Mouse (Mus musculus): ENCODE results near the gene Ager. TPM values are rescaled to one million over a fixed set of nuclear protein-coding genes. Genes with fewer than 3 reads are reported as not detected.

Gene Ager
- polyA plus RNA-seq, 1 experiment from 2014 or later: 0.95 TPM

DNA sequence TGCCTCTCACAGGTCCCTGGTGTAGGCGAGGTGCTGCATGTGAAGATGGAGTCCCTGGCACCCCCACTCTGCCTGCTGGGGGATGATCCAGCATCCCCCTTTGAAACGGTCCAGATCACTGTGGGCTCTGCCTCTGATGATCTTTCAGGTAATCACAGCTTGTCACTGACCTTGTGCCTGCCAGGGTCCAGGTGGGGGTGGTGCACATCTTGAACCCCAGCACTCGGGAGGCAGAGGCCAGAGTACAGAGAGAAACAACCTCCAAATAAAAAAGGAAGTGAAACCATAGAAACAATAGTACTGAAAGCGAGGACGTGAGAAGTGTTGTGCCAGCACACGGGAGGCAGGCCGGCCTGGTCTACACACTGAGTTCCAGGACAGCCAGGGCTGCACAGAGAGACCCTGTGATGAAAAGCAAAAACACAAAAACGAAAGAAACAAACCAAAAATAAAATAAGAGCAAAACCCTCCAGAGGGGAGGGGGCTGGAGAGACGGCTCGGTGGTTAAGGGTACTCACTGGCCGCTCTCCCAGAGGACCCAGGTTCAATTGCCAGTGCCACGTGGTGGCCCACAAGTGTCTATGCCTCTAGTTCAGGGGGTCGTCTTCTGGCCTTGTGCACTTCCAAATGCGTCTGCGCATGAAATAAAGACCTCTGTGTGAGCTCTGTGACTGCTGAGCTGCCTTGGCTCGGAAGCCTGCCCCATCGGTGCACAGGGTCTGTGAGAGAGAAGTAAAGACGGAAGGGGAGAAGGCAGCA, 51.6 kb downstream of the Ager start:
- H3K9ac ChIP-seq (ENCODE audit: low read depth, low read length): no peak overlapping the region
- peaks cover 36% of the 10 kb centered on the region for H3K36me3 ChIP-seq (ENCODE audit: control insufficient read depth, insufficient read depth, low read length)
- H3K27me3 ChIP-seq (ENCODE audit: control insufficient read depth, insufficient read depth, low read depth, low read length): no peaks in the 10 kb centered on the region
- H3K4me3 ChIP-seq (ENCODE audit: low read depth, low read length): no peak overlapping the region
- H3K4me1 ChIP-seq (ENCODE audit: control insufficient read depth, insufficient read depth, low read length): peaks cover 28% of the 10 kb centered on the region
- WGBS: 90% methylated on average over 18 of the region's 18 CpGs
- H3K4me2 ChIP-seq (ENCODE audit: low read length): no peak overlapping the region
- no peak overlapping the region for H3K27ac ChIP-seq (ENCODE audit: low read length)
- no peak for ATAC-seq
- H3K9me3 ChIP-seq (replicated peaks; ENCODE audit: control insufficient read depth, low read length, poor library complexity, severe bottlenecking): no peaks in the 10 kb centered on the region

Other genes with a start within 250 kb of the Ager start
- gene Btnl2, start 243.0 kb upstream of the Ager start, polyA plus RNA-seq (2015; fragmentation: Nextera tagmentation; extraction: Ambion mirVana): 0.06 TPM in 1 of 2 replicates, not detected in the other
- gene Btnl1, start 220.7 kb upstream of the Ager start, polyA plus RNA-seq (2015; fragmentation: Nextera tagmentation; extraction: Ambion mirVana): not detected in 2 replicates
- gene BC051142, start 199.0 kb upstream of the Ager start, polyA plus RNA-seq (2015; fragmentation: Nextera tagmentation; extraction: Ambion mirVana): 6.1 and 6.7 TPM in 2 replicates
- not detected in 2 replicates for gene Btnl4, start 120.5 kb upstream of the Ager start, polyA plus RNA-seq (2015; fragmentation: Nextera tagmentation; extraction: Ambion mirVana)
- gene Btnl6, start 80.5 kb upstream of the Ager start, polyA plus RNA-seq (2015; fragmentation: Nextera tagmentation; extraction: Ambion mirVana): not detected in 2 replicates
- gene Notch4, start 33.6 kb upstream of the Ager start, polyA plus RNA-seq (2015; fragmentation: Nextera tagmentation; extraction: Ambion mirVana): 5.9 and 6.7 TPM in 2 replicates
- 3.9 and 4.3 TPM in 2 replicates for gene Gpsm3, start 8.1 kb upstream of the Ager start, polyA plus RNA-seq (2015; fragmentation: Nextera tagmentation; extraction: Ambion mirVana)
- 9.4 and 9.7 TPM in 2 replicates for gene Pbx2, start 6.6 kb upstream of the Ager start, polyA plus RNA-seq (2015; fragmentation: Nextera tagmentation; extraction: Ambion mirVana)
- 291 and 298 TPM in 2 replicates for gene Rnf5, start 5.8 kb downstream of the Ager start, polyA plus RNA-seq (2015; fragmentation: Nextera tagmentation; extraction: Ambion mirVana)
- 118 TPM in 2 replicates for gene Agpat1, start 6.4 kb downstream of the Ager start, polyA plus RNA-seq (2015; fragmentation: Nextera tagmentation; extraction: Ambion mirVana)
- gene Egfl8, start 18.1 kb downstream of the Ager start, polyA plus RNA-seq (2015; fragmentation: Nextera tagmentation; extraction: Ambion mirVana): 6.1 and 6.3 TPM in 2 replicates
- 19.9 and 21.0 TPM in 2 replicates for gene Ppt2, start 30.6 kb downstream of the Ager start, polyA plus RNA-seq (2015; fragmentation: Nextera tagmentation; extraction: Ambion mirVana)
- gene Prrt1, start 31.7 kb downstream of the Ager start, polyA plus RNA-seq (2015; fragmentation: Nextera tagmentation; extraction: Ambion mirVana): 10.3 and 11.5 TPM in 2 replicates
- gene Fkbpl, start 46.9 kb downstream of the Ager start, polyA plus RNA-seq (2015; fragmentation: Nextera tagmentation; extraction: Ambion mirVana): 15.4 and 17.9 TPM in 2 replicates
- 119 and 123 TPM in 2 replicates for gene Atf6b, start 49.3 kb downstream of the Ager start, polyA plus RNA-seq (2015; fragmentation: Nextera tagmentation; extraction: Ambion mirVana)
- 0.14 and 0.15 TPM in 2 replicates for gene Tnxb, start 72.7 kb downstream of the Ager start, polyA plus RNA-seq (2015; fragmentation: Nextera tagmentation; extraction: Ambion mirVana)
- 0.27 and 0.39 TPM in 2 replicates for gene C4b, start 146.0 kb downstream of the Ager start, polyA plus RNA-seq (2015; fragmentation: Nextera tagmentation; extraction: Ambion mirVana)
- gene Cyp21a1, start 206.7 kb downstream of the Ager start, polyA plus RNA-seq (2015; fragmentation: Nextera tagmentation; extraction: Ambion mirVana): not detected in 2 replicates
- gene Stk19, start 239.1 kb downstream of the Ager start, polyA plus RNA-seq (2015; fragmentation: Nextera tagmentation; extraction: Ambion mirVana): 40.6 and 43.2 TPM in 2 replicates
- gene Dxo, start 239.2 kb downstream of the Ager start, polyA plus RNA-seq (2015; fragmentation: Nextera tagmentation; extraction: Ambion mirVana): 73.1 and 73.2 TPM in 2 replicates

All from midbrain, embryonic 16.5 days (tissue).